Mouse (Mus musculus) stomach, postnatal 0 days (tissue): ENCODE data around the gene Vpreb2. TPM values are rescaled to one million over a fixed set of nuclear protein-coding genes. Genes with fewer than 3 reads are reported as not detected.
"Not testable (repeated sequence)": the region's sequence is repeated elsewhere in the genome, so short reads cannot be mapped to it uniquely, and the experiment has no call there.

Source experiments
- ATAC-seq: fragments of 200-750 bp; cut with Nextera tagmentation; 2 replicates; pipeline ENCODE4 v1.8.0; 2017; ENCODE audit not compliant: low FRiP score, low TSS enrichment
- DNase-seq: peaks from one replicate; pipeline ENCODE4 v3.0.0-alpha.2; 2016; ENCODE audit warnings: low spot score
- H3K27ac ChIP-seq: fragments of 300-500 bp; sonication (generic); replicated peaks from 2 replicates; pipeline ENCODE4 v1.5.1; 2014; ENCODE audit warnings: mild to moderate bottlenecking, control low read depth
- H3K27me3 ChIP-seq: fragments of 300-500 bp; sonication (generic); 2 replicates; pipeline ENCODE4 v1.6.1; 2014; ENCODE audit warnings: low read length; ENCODE audit not compliant: control insufficient read depth, insufficient read depth
- H3K36me3 ChIP-seq: fragments of 300-500 bp; sonication (generic); 2 replicates; pipeline ENCODE4 v1.6.1; 2014; ENCODE audit warnings: low read length, mixed read lengths; ENCODE audit not compliant: control insufficient read depth, insufficient read depth
- H3K4me1 ChIP-seq: fragments of 300-500 bp; sonication (generic); replicated peaks from 2 replicates; pipeline ENCODE4 v1.6.1; 2014; ENCODE audit warnings: antibody characterized with exemption; ENCODE audit not compliant: control insufficient read depth, insufficient read depth
- H3K4me2 ChIP-seq: fragments of 300-500 bp; sonication (generic); replicated peaks from 2 replicates; pipeline ENCODE4 v1.6.1; 2014; ENCODE audit warnings: low read depth, mild to moderate bottlenecking, control low read depth, moderate library complexity
- H3K4me3 ChIP-seq: fragments of 300-500 bp; sonication (generic); 2 replicates; pipeline ENCODE4 v1.5.1; 2014; ENCODE audit warnings: low read depth, low read length, control low read depth
- H3K9ac ChIP-seq: fragments of 300-500 bp; sonication (generic); 2 replicates; pipeline ENCODE4 v1.6.1; 2014; ENCODE audit warnings: mild to moderate bottlenecking, low read length, control low read depth, mixed read lengths
- H3K9me3 ChIP-seq: fragments of 300-500 bp; sonication (generic); 2 replicates; pipeline ENCODE4 v1.6.1; 2016; ENCODE audit warnings: low read length; ENCODE audit not compliant: control insufficient read depth
- CTCF ChIP-seq: IDR thresholded peaks from 2 replicates; pipeline ENCODE4 v1.5.1; 2016; ENCODE audit warnings: antibody characterized with exemption, low read depth, mild to moderate bottlenecking, moderate library complexity
- EP300 ChIP-seq: optimal IDR thresholded peaks from 2 replicates; pipeline ENCODE3; 2016; ENCODE audit warnings: antibody characterized with exemption
- WGBS: fragments of 180-500 bp; shearing (Covaris S2); extraction: QIAGEN DNeasy Blood & Tissue Kit; methylation state at CpG from one replicate; pipeline ENCODE4 v1.1.7; 2014; 5-methylcytosine and 5-hydroxymethylcytosine counted together
- polyA plus RNA-seq: library from polyadenylated mRNA; unstranded; fragments of >200 nt; fragmentation: Nextera tagmentation; extraction: Ambion mirVana; gene quantifications from 2 replicates; pipeline ENCODE4 v1.2.1, GENCODE M21; 2015

The Vpreb2 gene
- polyA plus RNA-seq, 1 experiment from 2014 or later: not detected

GRCm38 (mm10) chr16:18004589-18004988, 24.4 kb downstream of the Vpreb2 start:
- Histone ChIP-seq H3K9me3 (no peaks in the 10 kb centered on the region), H3K4me1 (no peaks in the 10 kb centered on the region), H3K9ac (no peak overlapping the region), H3K36me3 (no peaks in the 10 kb centered on the region), H3K4me2 (no peak overlapping the region), H3K27me3 (no peaks in the 10 kb centered on the region), H3K27ac (no peak overlapping the region), H3K4me3 (no peak overlapping the region)
- 59% methylated on average over 5 of the region's 5 CpGs for WGBS
- ATAC-seq: no peak
- DNase-seq: no peak
- TF ChIP-seq EP300 (no peak), CTCF (no peak)

- no peaks in the 10 kb centered on the region for H3K36me3 ChIP-seq
- no peak overlapping the region for H3K4me3 ChIP-seq
- TF ChIP-seq EP300: no peak
- no peak for TF ChIP-seq CTCF
- H3K4me1 ChIP-seq: no peaks in the 10 kb centered on the region
- H3K9me3 ChIP-seq: no peaks in the 10 kb centered on the region
- no peak for ATAC-seq
- no peak overlapping the region for H3K27ac ChIP-seq
- H3K4me2 ChIP-seq: no peak overlapping the region
- no peaks in the 10 kb centered on the region for H3K27me3 ChIP-seq
- 50% methylated on average over 4 of the region's 4 CpGs for WGBS
- DNase-seq: no peak
- H3K9ac ChIP-seq: no peak overlapping the region
Observed at GRCm38 (mm10) chr16:18007083-18007482, 26.9 kb downstream of the Vpreb2 start.

- no peak for ATAC-seq
- WGBS: 58% methylated on average over 6 of the region's 6 CpGs
- TF ChIP-seq CTCF: no peak
- no peak for TF ChIP-seq EP300
Observed at GRCm38 (mm10) chr16:18011101-18011500, 30.9 kb downstream of the Vpreb2 start.

GRCm38 (mm10) chr16:18016482-18016881, 36.3 kb downstream of the Vpreb2 start:
- H3K9me3 ChIP-seq, DNase-seq, H3K36me3 ChIP-seq, ATAC-seq, H3K27me3 ChIP-seq, H3K27ac ChIP-seq, H3K4me1 ChIP-seq, H3K9ac ChIP-seq, H3K4me3 ChIP-seq, H3K4me2 ChIP-seq: not testable (repeated sequence)
- WGBS: 63% methylated on average over 3 of the region's 4 CpGs

More at GRCm38 (mm10) chr16:18011101-18011500, 30.9 kb downstream of the Vpreb2 start:
- Histone ChIP-seq H3K4me1 (no peaks in the 10 kb centered on the region), H3K27me3 (no peaks in the 10 kb centered on the region), H3K36me3 (no peaks in the 10 kb centered on the region), H3K4me3 (no peak overlapping the region), H3K4me2 (no peak overlapping the region), H3K27ac (no peak overlapping the region), H3K9ac (no peak overlapping the region), H3K9me3 (no peaks in the 10 kb centered on the region)
- DNase-seq: no peak

GRCm38 (mm10) chr16:18022780-18023557, 42.7 kb downstream of the Vpreb2 start:
- 48% methylated on average over 8 of the region's 8 CpGs for WGBS
- TF ChIP-seq EP300 (no peak), CTCF (no peak)
- no peak overlapping the region for H3K4me3 ChIP-seq
- no peak overlapping the region for H3K9ac ChIP-seq
- H3K27me3 ChIP-seq: no peaks in the 10 kb centered on the region
- DNase-seq (no peak), ATAC-seq (no peak)
- H3K4me1 ChIP-seq: no peaks in the 10 kb centered on the region
- H3K4me2 ChIP-seq: no peak overlapping the region
- no peaks in the 10 kb centered on the region for H3K9me3 ChIP-seq
- no peak overlapping the region for H3K27ac ChIP-seq
- no peaks in the 10 kb centered on the region for H3K36me3 ChIP-seq

- 60% methylated on average over 2 of the region's 2 CpGs for WGBS
- TF ChIP-seq CTCF (no peak), EP300 (no peak)
- H3K4me3 ChIP-seq: no peak overlapping the region
Observed at GRCm38 (mm10) chr16:18027371-18027770, 47.1 kb downstream of the Vpreb2 start.

More at GRCm38 (mm10) chr16:18027371-18027770, 47.1 kb downstream of the Vpreb2 start:
- no peak for DNase-seq
- H3K36me3 ChIP-seq: no peaks in the 10 kb centered on the region
- no peaks in the 10 kb centered on the region for H3K9me3 ChIP-seq
- no peak overlapping the region for H3K27ac ChIP-seq
- ATAC-seq: no peak
- H3K9ac ChIP-seq: no peak overlapping the region
- H3K27me3 ChIP-seq: no peaks in the 10 kb centered on the region
- no peaks in the 10 kb centered on the region for H3K4me1 ChIP-seq
- H3K4me2 ChIP-seq: no peak overlapping the region

Other genes with a start within 250 kb of the Vpreb2 start
- 19.4 and 22.7 TPM in 2 replicates for gene Med15, start 247.5 kb upstream of the Vpreb2 start, polyA plus RNA-seq
- 32.0 and 34.0 TPM in 2 replicates for gene Klhl22, start 220.8 kb upstream of the Vpreb2 start, polyA plus RNA-seq
- gene Scarf2, start 183.1 kb upstream of the Vpreb2 start, polyA plus RNA-seq: 7.8 and 10.7 TPM in 2 replicates
- not detected in 2 replicates for gene B830017H08Rik, start 147.3 kb upstream of the Vpreb2 start, polyA plus RNA-seq
- 0.63 and 1.3 TPM in 2 replicates for gene Car15, start 142.1 kb upstream of the Vpreb2 start, polyA plus RNA-seq
- gene Gm20518, start 88.8 kb upstream of the Vpreb2 start, polyA plus RNA-seq: 0.07 TPM in 1 of 2 replicates, not detected in the other
- gene Tssk1, start 86.2 kb upstream of the Vpreb2 start, polyA plus RNA-seq: 0.06 and 0.11 TPM in 2 replicates
- gene Dgcr2, start 81.9 kb upstream of the Vpreb2 start, polyA plus RNA-seq: 38.8 and 40.7 TPM in 2 replicates
- 0.07 TPM in 1 of 2 replicates, not detected in the other for gene Tssk2, start 81.8 kb upstream of the Vpreb2 start, polyA plus RNA-seq
- 15.6 and 17.0 TPM in 2 replicates for gene Ess2, start 69.1 kb upstream of the Vpreb2 start, polyA plus RNA-seq
- 0.21 and 0.23 TPM in 2 replicates for gene Gsc2, start 65.4 kb upstream of the Vpreb2 start, polyA plus RNA-seq
- 219 and 245 TPM in 2 replicates for gene Slc25a1, start 52.2 kb upstream of the Vpreb2 start, polyA plus RNA-seq
- gene Dgcr6, start 72.4 kb downstream of the Vpreb2 start, polyA plus RNA-seq: 82.8 and 85.8 TPM in 2 replicates
- 9.3 and 10.7 TPM in 2 replicates for gene Prodh, start 109.8 kb downstream of the Vpreb2 start, polyA plus RNA-seq
- gene Rtn4r, start 147.2 kb downstream of the Vpreb2 start, polyA plus RNA-seq: 1.1 TPM in 2 replicates
- gene Ccdc188, start 237.5 kb downstream of the Vpreb2 start, polyA plus RNA-seq: not detected in 2 replicates